Mouse (Mus musculus) ES-Bruce4 (cell line): Measurements from ENCODE around the gene Pam.

Source experiments
- CTCF ChIP-seq: IDR thresholded peaks from one replicate; pipeline ENCODE4 v1.8.1; 2011; ENCODE audit warnings: low read depth, low read length
- POLR2A ChIP-seq: IDR thresholded peaks from one replicate; pipeline ENCODE4 v1.8.1; 2011; ENCODE audit warnings: low read length; ENCODE audit not compliant: insufficient read depth

- TF ChIP-seq CTCF (no peak), POLR2A (no peak)
Observed at GRCm38 (mm10) chr1:97910874-97911273, 184.6 kb downstream of the Pam start.
